Mouse (Mus musculus) CH12.LX (cell line): Measurements from ENCODE around the gene Tnfrsf18. TPM values are rescaled to one million over a fixed set of nuclear protein-coding genes. Genes with fewer than 3 reads are reported as not detected.

ENCODE experiments used
- DNase-seq: peaks from one replicate; pipeline ENCODE4 v3.0.0-alpha.2; 2013; ENCODE audit errors: extremely low read depth
- H3K27ac ChIP-seq: 2 replicates; pipeline ENCODE4 v1.5.1; 2012; ENCODE audit warnings: low read depth, mild to moderate bottlenecking, control low read depth, moderate library complexity; ENCODE audit not compliant: insufficient read depth
- H3K27me3 ChIP-seq: replicated peaks from 2 replicates; pipeline ENCODE3; 2012; ENCODE audit warnings: inconsistent platforms
- H3K36me3 ChIP-seq, 2 experiments: replicated peaks in 1 of 2; 2 replicates each; pipeline versions ENCODE3 to v1.6.1; 2012; ENCODE audit warnings: inconsistent platforms in 1 of 2, low read length in 1 of 2, mild to moderate bottlenecking in 1 of 2, mixed read lengths in 1 of 2, moderate library complexity in 1 of 2; ENCODE audit not compliant: control insufficient read depth in 1 of 2, insufficient read depth in 1 of 2
- H3K4me1 ChIP-seq, 2 experiments: 2 replicates each; pipeline ENCODE4 v1.6.1; 2012; ENCODE audit warnings: inconsistent platforms in 1 of 2, moderate library complexity in 1 of 2; ENCODE audit not compliant: insufficient read depth in 2 of 2, control insufficient read depth in 1 of 2
- H3K4me2 ChIP-seq: 2 replicates; pipeline ENCODE4 v1.6.1; 2012; ENCODE audit warnings: low read depth, mild to moderate bottlenecking, control low read depth; ENCODE audit not compliant: poor library complexity, insufficient read depth, severe bottlenecking
- H3K4me3 ChIP-seq, 3 experiments: fragments of 150-350 bp in 1 of 3; sonication (generic) in 1 of 3; replicated peaks in 1 of 3; 2 replicates each; pipeline versions ENCODE3 to v1.5.1; 2011 to 2012; ENCODE audit warnings: low read depth in 2 of 3, low read length in 2 of 3, mild to moderate bottlenecking in 2 of 3, moderate library complexity in 2 of 3, control low read depth in 1 of 3, improper control_type of control experiment in 1 of 3, inconsistent platforms in 1 of 3, mixed read lengths in 1 of 3; ENCODE audit not compliant: poor library complexity in 1 of 3
- H3K79me2 ChIP-seq: replicated peaks from 2 replicates; pipeline ENCODE4 v1.6.1; 2012; ENCODE audit warnings: mild to moderate bottlenecking, moderate library complexity; ENCODE audit not compliant: control insufficient read depth, poor library complexity, insufficient read depth, severe bottlenecking; ENCODE audit errors: extremely low read depth
- H3K9ac ChIP-seq: 2 replicates; pipeline ENCODE4 v1.6.1; 2012; ENCODE audit warnings: low read depth, mild to moderate bottlenecking, control low read depth, moderate library complexity; ENCODE audit not compliant: insufficient read depth
- H3K9me3 ChIP-seq: replicated peaks from 2 replicates; pipeline ENCODE3; 2012; ENCODE audit warnings: low read length, inconsistent platforms, mixed read lengths
- CTCF ChIP-seq, 2 experiments: IDR thresholded peaks in 1 of 2; conservative IDR thresholded peaks in 1 of 2; 2 replicates each; pipeline ENCODE4 v1.5.1; 2011 to 2012; ENCODE audit warnings: low read depth in 2 of 2, low read length in 2 of 2, improper control_type of control experiment in 1 of 2, inconsistent platforms in 1 of 2, mild to moderate bottlenecking in 1 of 2, moderate library complexity in 1 of 2
- ETS1 ChIP-seq: conservative IDR thresholded peaks from 2 replicates; pipeline ENCODE4 v1.6.1; 2012; ENCODE audit warnings: low read depth, mild to moderate bottlenecking, inconsistent platforms, low read length, improper control_type of control experiment, moderate library complexity
- GABPA ChIP-seq: IDR thresholded peaks from 2 replicates; pipeline ENCODE4 v1.6.1; 2012; ENCODE audit warnings: low read depth, low read length, improper control_type of control experiment, inconsistent platforms; ENCODE audit not compliant: insufficient replicate concordance
- HCFC1 ChIP-seq: IDR thresholded peaks from 2 replicates; pipeline ENCODE4 v1.6.1; 2012; ENCODE audit warnings: low read depth, mild to moderate bottlenecking, inconsistent platforms, low read length, improper control_type of control experiment
- IRF4 ChIP-seq: IDR thresholded peaks from 2 replicates; pipeline ENCODE4 v1.6.1; 2014; ENCODE audit warnings: low read depth, mild to moderate bottlenecking, inconsistent platforms, low read length, improper control_type of control experiment
- JUN ChIP-seq: IDR thresholded peaks from 2 replicates; pipeline ENCODE4 v1.6.1; 2011; ENCODE audit warnings: low read depth, mild to moderate bottlenecking, low read length, improper control_type of control experiment, moderate library complexity; ENCODE audit not compliant: insufficient read depth
- MAX ChIP-seq: IDR thresholded peaks from 2 replicates; pipeline ENCODE4 v1.6.1; 2011; ENCODE audit warnings: low read length, improper control_type of control experiment
- MXI1 ChIP-seq: IDR thresholded peaks from 2 replicates; pipeline ENCODE4 v1.6.1; 2011; ENCODE audit warnings: mild to moderate bottlenecking, low read depth, low read length, improper control_type of control experiment
- NELFE ChIP-seq: IDR thresholded peaks from 2 replicates; pipeline ENCODE4 v1.6.1; 2011; ENCODE audit warnings: low read depth, low read length, improper control_type of control experiment
- NRF1 ChIP-seq: IDR thresholded peaks from 2 replicates; pipeline ENCODE4 v1.6.1; 2014; ENCODE audit warnings: low read depth, mild to moderate bottlenecking, inconsistent platforms, low read length, improper control_type of control experiment, moderate library complexity
- POLR2AphosphoS2 ChIP-seq: IDR thresholded peaks from 2 replicates; pipeline ENCODE4 v1.6.1; 2011; ENCODE audit warnings: low read depth, low read length, improper control_type of control experiment
- TBP ChIP-seq: conservative IDR thresholded peaks from 2 replicates; pipeline ENCODE4 v1.6.1; 2011; ENCODE audit warnings: low read depth, low read length, improper control_type of control experiment
- TCF12 ChIP-seq: IDR thresholded peaks from 2 replicates; pipeline ENCODE4 v1.6.1; 2014; ENCODE audit warnings: low read depth, mild to moderate bottlenecking, inconsistent platforms, low read length, improper control_type of control experiment
- USF2 ChIP-seq: conservative IDR thresholded peaks from 2 replicates; pipeline ENCODE4 v1.6.1; 2011; ENCODE audit warnings: low read depth, low read length, improper control_type of control experiment
- ZC3H11A ChIP-seq: IDR thresholded peaks from 2 replicates; pipeline ENCODE4 v1.6.1; 2012; ENCODE audit warnings: low read depth, mild to moderate bottlenecking, inconsistent platforms, low read length, improper control_type of control experiment
- ZKSCAN1 ChIP-seq: IDR thresholded peaks from 2 replicates; pipeline ENCODE4 v1.6.1; 2012; ENCODE audit warnings: low read depth, inconsistent platforms, low read length, improper control_type of control experiment, borderline replicate concordance
- ZMIZ1 ChIP-seq: IDR thresholded peaks from 2 replicates; pipeline ENCODE4 v1.6.1; 2012; ENCODE audit warnings: low read depth, mild to moderate bottlenecking, inconsistent platforms, low read length, improper control_type of control experiment
- ZNF384 ChIP-seq: IDR thresholded peaks from 2 replicates; pipeline ENCODE4 v1.6.1; 2012; ENCODE audit warnings: low read depth, low read length, improper control_type of control experiment, inconsistent platforms
- dilution Hi-C: fragments of 300-500 bp; cut with MboI; formaldehyde crosslinking; loops from 2 replicates; pipeline ENCODE4 v1.14.3; 2020; ENCODE audit warnings: low sequenced_read_pairs; ENCODE audit not compliant: extremely low pct_unique_long_range_greater_than_20kb, extremely low pct_ligation_motif_present
- in situ Hi-C: fragments of 300-500 bp; cut with MboI; formaldehyde crosslinking; loops from 3 replicates; pipeline ENCODE4 v1.14.3; 2019; ENCODE audit warnings: low sequenced_read_pairs, low pct_ligation_motif_present, low pct_unique_long_range_greater_than_20kb, mixed read lengths
- polyA plus RNA-seq: library from polyadenylated mRNA; unstranded; fragments of >175 nt; gene quantifications from 2 replicates; pipeline ENCODE4 v1.2.1, GENCODE M21; 2012; ENCODE audit warnings: low read depth; ENCODE audit not compliant: insufficient read length
- total RNA-seq, 2 experiments: library from RNA; depleted of rRNA; stranded (reverse); fragments of 300-350 nt in 1 of 2; fragments of >200 nt in 1 of 2; gene quantifications; 2 replicates each; pipeline ENCODE4 v1.2.3; 2012 to 2014

The Tnfrsf18 gene
- total and polyA plus RNA-seq, 3 experiments, result 48.4 to 76.1 (median 50.7) TPM

DNA sequence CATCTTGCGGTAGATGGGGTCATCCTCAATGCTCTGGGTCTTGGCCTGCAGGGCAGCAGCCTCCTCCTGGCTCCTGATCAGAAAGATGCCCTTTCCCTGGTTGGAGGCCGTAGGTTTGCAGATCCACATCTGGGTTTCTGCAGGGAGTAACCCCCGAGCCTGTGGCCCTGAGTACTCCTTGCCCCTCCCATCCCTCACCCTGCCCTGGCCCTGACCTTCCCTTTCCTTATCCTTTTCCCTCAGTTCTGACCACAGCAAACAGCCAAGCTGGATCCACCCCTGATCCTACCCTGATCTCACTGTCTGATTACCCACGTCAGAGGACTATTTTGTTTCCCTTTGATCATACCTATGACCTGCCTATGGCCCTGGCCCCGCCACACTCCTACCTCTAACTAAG lies 18.8 kb downstream of the Tnfrsf18 start:
- Histone ChIP-seq H3K4me3 (no peak overlapping the region), H3K4me1 (peaks cover 2 to 10% of the 10 kb centered on the region in 2 experiments; a peak in 2 of 4 replicates), H3K27me3 (no peaks in the 10 kb centered on the region), H3K4me2 (no peak overlapping the region), H3K9me3 (no peaks in the 10 kb centered on the region), H3K36me3 (no peaks in the 10 kb centered on the region)
- dilution Hi-C loops, result no loop called here
- TF ChIP-seq IRF4, result no peak
- no peak for TF ChIP-seq ZKSCAN1
- no peak for TF ChIP-seq POLR2AphosphoS2
- TF ChIP-seq HCFC1, result no peak
- TF ChIP-seq, all 38 proteins: peak for 0
- no peak overlapping the region for H3K27ac ChIP-seq
- DNase-seq, result no peak
- H3K79me2 ChIP-seq, result no peaks in the 10 kb centered on the region
- no peak overlapping the region for H3K9ac ChIP-seq
- in situ Hi-C loops, result no loop called here

GRCm38 (mm10) chr4:156049779-156050178 lies 23.8 kb downstream of the Tnfrsf18 start:
- Histone ChIP-seq H3K27ac (no peak overlapping the region), H3K9me3 (no peaks in the 10 kb centered on the region), H3K27me3 (no peaks in the 10 kb centered on the region), H3K4me1 (0 out of 4 replicates have a peak, but pooled peaks cover 0 to under 1% of the 10 kb centered on the region in 2 experiments), H3K9ac (no peak overlapping the region), H3K36me3 (no peaks in the 10 kb centered on the region)
- in situ Hi-C loops, result no loop called here
- dilution Hi-C loops, result no loop called here
- TF ChIP-seq CTCF (conservative IDR thresholded peaks at IDR 0.05 in 1 of 2, IDR thresholded peaks at IDR 0.05 in 1 of 2; ENCODE audit: low read depth in 2 of 2, low read length in 2 of 2) (no peak), ZC3H11A (no peak), GABPA (no peak), TBP (no peak), ZNF384 (no peak)
- TF ChIP-seq, all 38 proteins: peak for 0
- Histone ChIP-seq H3K4me3 (no peak overlapping the region), H3K79me2 (no peaks in the 10 kb centered on the region), H3K4me2 (no peak overlapping the region)
- DNase-seq, result no peak

- Histone ChIP-seq H3K4me3 (no peak overlapping the region), H3K79me2 (no peaks in the 10 kb centered on the region), H3K9ac (no peak overlapping the region), H3K36me3 (no peaks in the 10 kb centered on the region), H3K4me1 (0 out of 4 replicates have a peak, but pooled peaks cover 0 to 5% of the 10 kb centered on the region in 2 experiments), H3K27ac (no peak overlapping the region), H3K27me3 (no peaks in the 10 kb centered on the region), H3K4me2 (no peak overlapping the region), H3K9me3 (no peaks in the 10 kb centered on the region)
- DNase-seq, result no peak
- dilution Hi-C loops (no loop called here), in situ Hi-C loops (no loop called here)
- TF ChIP-seq USF2 (no peak), NRF1 (no peak), MXI1 (no peak), TCF12 (no peak), JUN (no peak), ETS1 (no peak), NELFE (no peak), MAX (no peak), ZMIZ1 (no peak), ZNF384 (no peak)
These were observed 24.5 kb downstream of the Tnfrsf18 start for GRCm38 (mm10) chr4:156050391-156050980.
